Mouse (Mus musculus): ENCODE measurements around the gene Snrnp25.

Gene Snrnp25

DNA sequence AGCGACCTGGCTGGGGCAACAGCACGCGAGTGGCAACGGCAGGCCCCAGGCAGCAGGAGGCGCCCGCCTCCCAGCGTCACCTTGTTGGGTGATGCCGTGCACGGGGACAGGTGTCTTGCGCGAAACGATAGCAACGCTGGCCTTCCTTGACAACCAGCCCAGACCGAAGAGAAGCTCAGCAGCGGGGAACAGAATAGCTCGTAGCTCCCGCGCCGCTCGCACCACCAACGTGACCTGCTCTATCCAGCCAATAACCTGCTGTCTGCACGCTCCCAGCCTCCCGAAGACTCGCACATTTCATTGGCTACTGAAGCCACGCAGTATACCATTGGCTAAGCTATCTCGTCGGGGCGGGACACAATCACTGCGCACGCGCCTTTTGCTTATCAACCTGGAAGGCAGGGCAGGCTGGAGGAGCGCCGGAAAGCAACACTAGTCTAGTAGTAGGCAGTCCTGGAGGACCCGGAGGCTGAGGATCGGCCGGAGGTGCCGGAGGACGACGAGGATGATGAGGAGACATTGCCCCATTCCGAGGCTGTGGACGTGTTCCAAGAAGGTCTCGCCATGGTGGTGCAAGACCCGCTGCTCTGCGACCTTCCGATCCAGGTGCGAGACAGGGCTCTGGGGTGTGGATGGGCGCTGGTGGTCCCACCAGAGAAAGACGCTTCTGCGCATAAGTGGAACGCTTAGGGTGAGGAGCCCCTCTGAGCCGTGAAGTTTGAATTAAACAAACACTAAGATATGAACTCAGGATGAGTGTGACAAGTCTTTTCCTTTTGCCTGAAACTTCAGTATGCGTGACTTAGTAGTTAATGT, at the start of gene Snrnp25:
Gene Snrnp25, plus strand, starts transcription at position 358 of the 816 bp plus-strand sequence.
- DNase-seq (ENCODE audit: extremely low spot score), result peak; percentile 93

DNA sequence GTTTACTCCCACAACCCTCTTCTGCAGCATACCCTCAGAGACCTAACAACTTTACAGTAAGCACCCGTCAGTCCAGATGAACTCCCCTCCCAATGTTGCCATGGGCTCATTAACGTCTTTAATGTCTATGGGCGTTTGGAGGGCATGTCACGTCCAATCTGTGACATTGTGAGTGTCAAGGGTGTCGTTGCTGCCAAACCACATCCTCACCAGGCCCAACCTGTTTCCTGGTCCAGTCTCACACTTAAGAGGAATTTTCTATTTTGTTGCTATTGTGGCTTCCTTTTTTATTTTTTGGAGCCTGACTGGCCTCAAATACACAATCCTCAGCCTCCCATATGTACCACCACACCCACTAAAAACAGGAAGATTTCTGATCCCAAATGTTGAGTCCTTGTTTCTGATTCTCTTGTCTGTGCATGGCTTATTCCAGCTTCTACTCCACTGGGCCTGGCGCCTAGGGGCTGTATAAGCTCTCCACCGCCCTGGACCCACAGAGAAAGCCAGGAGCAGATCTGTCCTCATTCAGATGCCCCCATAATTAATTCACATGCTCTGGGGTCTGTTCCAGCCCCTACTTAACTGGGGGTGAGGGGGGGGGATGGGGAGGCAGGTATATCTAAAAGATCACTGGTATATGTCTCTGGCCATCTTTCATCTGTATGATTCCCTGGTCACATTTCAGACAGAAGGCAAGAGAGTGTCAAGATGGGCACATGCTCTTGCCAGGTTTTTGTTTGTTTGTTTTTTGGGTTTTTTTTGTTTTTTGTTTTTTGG, 48.2 kb upstream of the Snrnp25 start:
- no peak for DNase-seq (ENCODE audit: extremely low spot score)

DNA sequence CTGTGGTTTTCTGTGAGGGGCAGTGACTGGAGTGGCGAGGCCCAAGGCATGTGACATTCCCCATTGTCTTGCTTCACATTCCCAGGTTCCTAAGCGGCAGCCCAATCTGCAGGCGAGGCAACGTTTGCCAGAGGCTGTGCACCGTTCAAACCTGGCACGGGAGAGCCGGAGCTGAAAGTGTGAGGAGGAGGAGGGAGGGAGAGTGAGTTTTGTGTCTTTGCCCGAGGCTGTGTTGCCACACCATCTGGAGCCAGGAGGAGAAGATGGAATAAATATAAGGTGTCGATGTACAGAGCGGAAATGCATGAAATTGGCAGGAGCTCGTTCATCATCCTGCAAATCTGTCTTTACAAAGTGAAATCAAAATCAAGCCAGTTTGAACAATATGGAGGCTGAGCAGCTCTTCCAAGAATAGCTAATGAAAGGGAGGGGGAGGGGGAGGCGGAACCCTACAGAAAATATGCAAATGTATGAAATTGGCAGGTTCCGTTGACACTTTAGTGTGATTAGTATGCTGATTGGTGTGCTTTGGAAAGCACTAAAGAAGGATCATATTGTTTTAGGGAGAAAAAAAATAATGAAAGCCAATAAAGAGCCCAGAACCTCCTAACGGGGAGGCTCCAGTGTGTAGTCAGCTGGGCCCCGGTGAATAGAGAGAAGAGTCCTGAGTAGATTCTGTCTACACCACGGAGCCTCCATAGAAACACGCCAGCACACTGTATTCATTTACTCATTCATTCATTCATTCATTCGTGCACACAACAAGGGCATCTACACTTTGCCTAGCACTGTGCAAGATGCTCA, 47.2 kb upstream of the Snrnp25 start:
- no peak for DNase-seq (ENCODE audit: extremely low spot score)

- no peak for DNase-seq (ENCODE audit: extremely low spot score)
Measured at GRCm38 (mm10) chr11:32159176-32159575, 46.0 kb upstream of the Snrnp25 start.

- DNase-seq (ENCODE audit: extremely low spot score), result no peak
Measured at GRCm38 (mm10) chr11:32160341-32160740, 44.9 kb upstream of the Snrnp25 start.

DNA sequence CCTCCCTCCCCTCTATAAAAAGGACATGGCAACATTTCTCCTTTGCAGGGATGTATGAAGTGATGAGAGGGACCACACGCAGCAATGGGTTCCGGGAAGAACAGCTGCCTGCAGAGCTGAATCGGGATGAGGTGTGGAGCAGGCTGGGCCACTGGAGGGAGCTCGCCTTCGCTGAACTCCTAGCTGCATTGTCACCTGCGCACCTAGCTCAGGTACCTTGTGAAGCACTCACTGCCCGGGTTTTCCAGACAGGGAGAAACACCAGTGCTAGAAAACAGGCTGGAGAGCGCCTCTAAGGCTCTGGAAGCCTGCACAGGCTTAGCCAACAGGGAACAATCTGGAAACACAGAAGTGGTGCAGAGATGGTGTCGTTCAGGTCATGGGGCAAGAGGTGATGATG, 43.7 kb upstream of the Snrnp25 start:
- DNase-seq (ENCODE audit: extremely low spot score), result peak; percentile 30

DNA sequence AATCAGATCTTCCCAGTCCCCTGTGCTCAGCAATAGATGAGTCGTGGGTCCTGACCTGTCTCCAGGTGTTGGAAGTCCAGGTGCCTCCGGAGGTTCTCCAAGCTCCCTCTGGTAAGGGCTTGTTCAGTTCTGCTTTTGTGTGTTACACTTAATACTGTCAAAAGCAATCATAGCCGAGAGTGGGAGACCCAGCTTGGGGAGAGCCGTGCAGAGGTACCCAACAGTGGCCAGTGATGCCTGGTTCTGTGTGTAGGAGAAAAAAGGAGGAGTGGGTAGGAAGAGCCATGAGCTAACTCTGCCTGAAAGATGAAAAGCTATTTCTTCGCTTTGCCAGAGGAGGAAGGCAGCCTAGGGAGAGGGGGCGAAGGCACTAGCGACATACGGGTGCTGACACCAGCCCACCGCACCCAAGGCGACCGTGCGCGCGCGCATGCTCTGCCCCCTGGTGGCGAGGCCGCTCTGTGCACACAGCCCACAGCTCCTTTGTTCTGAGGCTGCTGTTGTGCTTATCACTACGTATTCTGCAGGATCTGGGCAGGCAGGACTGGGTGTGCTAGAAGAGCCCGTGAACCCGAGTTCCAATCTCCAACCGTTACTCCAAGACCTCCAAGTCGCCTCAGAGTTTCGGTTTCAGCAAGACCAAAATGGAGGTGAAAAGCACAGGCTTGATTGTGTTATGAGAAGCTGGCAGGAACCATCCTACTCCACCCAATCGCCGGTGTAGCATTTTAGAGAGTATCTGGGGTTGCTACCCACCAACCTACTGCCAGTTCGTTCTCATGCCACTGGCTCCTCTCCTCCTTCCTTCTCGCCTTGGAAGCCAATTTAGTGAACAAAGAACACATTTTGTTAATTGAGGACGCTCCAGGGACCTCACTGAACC, 43.1 kb upstream of the Snrnp25 start:
- DNase-seq (ENCODE audit: extremely low spot score), result peak; percentile 89

DNA sequence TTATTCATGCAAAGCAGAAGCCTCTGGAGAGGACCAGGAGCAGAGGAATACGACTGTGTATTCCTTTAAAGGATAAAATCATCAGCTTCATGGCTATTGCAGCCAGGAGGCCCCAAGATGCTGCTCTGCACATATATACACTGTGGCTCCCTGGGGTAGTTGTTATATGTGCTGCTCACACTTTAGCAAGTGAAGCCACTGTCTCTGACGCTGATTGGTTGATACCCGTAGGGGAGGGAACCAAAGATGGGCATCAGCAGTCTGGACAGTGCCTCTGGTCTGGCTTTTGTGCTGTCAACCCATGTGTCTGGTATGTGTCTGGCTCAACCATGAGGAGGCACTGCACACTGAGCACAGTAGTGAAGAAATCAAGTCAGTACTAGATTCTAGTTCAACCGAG, 38.5 kb upstream of the Snrnp25 start:
- DNase-seq (ENCODE audit: extremely low spot score), result no peak

GRCm38 (mm10) chr11:32178506-32178905, 26.7 kb upstream of the Snrnp25 start:
- DNase-seq (ENCODE audit: extremely low spot score), result no peak

DNA sequence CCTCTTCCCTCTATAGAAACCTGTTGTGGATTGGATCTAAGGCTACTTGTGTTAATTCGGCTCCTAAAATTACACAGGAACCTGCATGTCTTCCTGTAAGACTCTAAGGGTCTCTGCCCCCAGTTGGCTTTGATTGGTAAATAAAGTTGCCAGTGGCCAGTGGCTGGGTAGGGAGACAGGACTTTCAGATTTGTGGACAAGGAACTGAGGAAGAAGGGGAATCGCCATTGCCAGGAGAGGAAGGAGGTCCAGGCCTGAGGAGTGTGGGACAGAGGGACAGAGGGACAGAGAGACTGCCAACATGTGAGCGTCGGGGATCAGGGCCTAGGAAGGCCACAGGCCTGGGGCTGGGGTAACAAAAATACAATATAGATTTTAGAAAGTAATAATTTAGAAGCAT, 24.0 kb upstream of the Snrnp25 start:
- DNase-seq (ENCODE audit: extremely low spot score), result no peak

DNA sequence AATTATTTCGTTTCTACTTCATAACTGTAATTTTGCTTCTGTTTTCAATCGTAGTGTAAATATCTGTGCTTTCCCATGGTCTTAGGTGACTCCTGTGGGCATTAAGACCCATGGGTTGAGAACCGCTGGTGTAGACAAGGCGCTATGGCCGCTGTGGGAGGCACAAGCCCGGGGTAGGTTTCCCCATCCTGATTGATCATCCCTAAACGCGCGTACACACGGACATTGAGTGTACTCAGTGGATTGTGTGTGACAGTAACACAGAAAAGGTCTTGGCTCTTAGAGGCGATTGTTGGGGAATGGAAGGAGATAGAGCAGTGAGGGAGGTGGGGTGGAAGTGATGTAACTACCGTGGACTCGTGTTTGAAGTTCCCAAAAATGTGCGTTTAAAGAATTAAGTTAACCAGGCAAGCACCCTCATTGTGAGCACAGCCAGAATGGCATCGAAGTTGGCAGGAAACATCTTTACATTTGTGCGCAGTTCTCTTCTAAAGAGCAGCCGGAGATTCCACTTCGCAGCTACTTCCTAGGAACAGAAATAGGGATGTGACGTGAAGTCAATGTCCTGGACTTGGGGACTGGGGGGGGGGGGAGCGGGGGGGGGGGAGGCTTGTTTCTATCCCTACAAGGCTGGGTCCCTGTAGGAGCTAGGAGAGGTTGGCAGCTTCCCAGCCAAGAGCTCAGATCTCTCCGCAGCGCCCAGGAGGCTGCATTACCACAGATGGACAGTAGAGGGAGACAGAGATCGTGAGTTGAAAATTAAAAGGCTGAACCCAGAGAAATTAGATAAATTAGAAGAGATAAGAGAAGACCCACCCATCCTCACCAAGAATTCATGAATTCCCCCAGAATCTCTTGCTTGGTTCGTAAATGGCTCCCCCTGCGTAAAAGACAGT, 23.0 kb upstream of the Snrnp25 start:
- peak; percentile 80 for DNase-seq (ENCODE audit: extremely low spot score)

GRCm38 (mm10) chr11:32184469-32184868, 20.7 kb upstream of the Snrnp25 start:
- DNase-seq (ENCODE audit: extremely low spot score), result no peak

GRCm38 (mm10) chr11:32186031-32186430, 19.2 kb upstream of the Snrnp25 start:
- DNase-seq (ENCODE audit: extremely low spot score), result no peak

GRCm38 (mm10) chr11:32187256-32187655, 18.0 kb upstream of the Snrnp25 start:
- no peak for DNase-seq (ENCODE audit: extremely low spot score)

DNA sequence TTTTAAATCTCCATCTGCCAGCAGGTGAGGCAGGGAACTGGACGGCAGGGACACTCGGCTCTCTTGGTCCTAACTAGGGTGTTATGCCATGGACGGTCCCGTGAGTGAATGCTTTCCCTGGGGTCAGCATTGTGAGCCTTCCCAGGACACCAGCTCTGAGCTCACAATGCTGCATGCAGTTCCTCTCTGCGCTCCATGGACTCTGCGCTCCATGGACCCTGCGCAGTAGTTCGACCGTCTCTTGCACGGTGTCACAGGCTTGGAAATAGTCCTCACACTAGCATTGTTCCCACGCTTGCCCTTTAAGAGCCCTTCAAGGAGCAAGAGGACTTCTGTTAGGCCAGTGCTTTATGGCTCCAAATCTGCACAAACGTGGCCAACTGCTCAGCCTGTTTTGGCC, 16.3 kb upstream of the Snrnp25 start:
- no peak for DNase-seq (ENCODE audit: extremely low spot score)

- no peak for DNase-seq (ENCODE audit: extremely low spot score)
Measured at GRCm38 (mm10) chr11:32189434-32189833, 15.8 kb upstream of the Snrnp25 start.

GRCm38 (mm10) chr11:32190119-32190518, 15.1 kb upstream of the Snrnp25 start:
- DNase-seq (ENCODE audit: extremely low spot score), result no peak

DNA sequence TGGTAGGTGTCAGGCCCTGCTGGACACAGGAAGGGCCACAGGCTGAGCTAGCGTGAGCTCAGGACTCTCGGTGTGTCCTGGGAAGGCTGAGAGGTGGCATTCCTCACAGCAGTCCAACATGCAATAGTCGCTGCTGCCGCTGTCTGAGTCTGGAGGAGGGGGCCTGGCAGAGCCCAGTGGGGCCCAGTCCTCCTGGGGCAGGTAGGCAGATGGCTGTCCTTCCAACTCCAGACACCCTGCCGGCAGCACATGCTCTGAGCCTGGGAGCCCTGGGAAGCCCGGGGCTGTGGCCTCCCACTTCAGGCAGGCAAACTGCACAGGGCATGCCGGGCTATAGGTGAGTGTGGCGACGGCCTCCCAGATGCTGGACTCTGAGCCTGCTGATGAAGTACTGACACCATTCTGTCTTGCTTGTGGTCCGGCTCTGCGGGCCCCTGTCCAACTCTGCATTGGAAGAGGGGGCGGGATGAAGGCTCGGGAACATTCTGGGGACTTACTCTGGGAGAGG, 14.6 kb upstream of the Snrnp25 start:
- no peak for DNase-seq (ENCODE audit: extremely low spot score)

DNA sequence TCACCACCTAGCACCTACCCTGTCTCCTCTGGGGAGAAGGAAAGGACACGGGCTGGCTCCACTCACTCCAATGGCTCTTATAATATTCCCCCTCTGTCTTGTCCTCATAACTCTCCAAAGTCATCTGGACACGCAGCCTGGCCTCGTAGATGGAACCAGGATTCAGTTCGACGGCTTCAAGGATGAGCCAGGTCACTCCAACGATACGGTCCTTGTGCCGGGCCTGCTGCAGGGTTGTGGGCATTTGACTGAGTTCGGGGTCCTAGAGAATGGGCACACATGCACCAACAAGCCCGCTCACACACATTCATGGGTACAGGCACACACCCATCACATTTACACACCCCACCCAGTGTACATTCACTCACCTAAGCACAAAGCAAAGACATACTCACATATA, 12.1 kb upstream of the Snrnp25 start:
- no peak for DNase-seq (ENCODE audit: extremely low spot score)

DNA sequence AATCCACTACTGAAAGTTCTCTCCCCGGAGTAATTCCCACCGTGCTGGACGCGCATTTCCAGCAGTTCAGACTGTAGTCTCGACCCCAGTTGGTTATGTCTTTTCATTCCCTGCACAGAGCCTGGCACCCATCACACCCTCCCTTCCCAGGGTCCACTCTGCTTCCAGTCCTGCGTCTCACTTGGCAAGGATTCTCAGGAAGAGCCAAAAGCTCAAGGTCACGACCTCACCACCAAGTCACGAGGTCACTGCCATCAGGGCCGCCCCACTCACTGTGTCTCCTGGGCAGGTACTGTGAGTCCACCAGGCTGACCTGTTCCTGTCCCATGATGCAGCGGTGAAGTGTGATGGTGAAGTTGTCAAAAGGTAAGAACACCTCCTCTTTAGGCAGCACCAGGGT, 11.1 kb upstream of the Snrnp25 start:
- DNase-seq (ENCODE audit: extremely low spot score), result no peak

All from embryo, embryonic 9.5 days (tissue).